Mouse (Mus musculus) monocyte, adult 5-6 weeks (primary cell): ENCODE measurements around the gene Spem1. TPM values are rescaled to one million over a fixed set of nuclear protein-coding genes. Genes with fewer than 3 reads are reported as not detected.
"Not testable (repeated sequence)": the region's sequence is repeated elsewhere in the genome, so short reads cannot be mapped to it uniquely, and the experiment has no call there.

Source experiments
- ATAC-seq: fragments of 153-309, 156-312 bp; replicated peaks from 2 replicates; pipeline ENCODE4 v1.8.0; 2017; ENCODE audit warnings: mild to moderate bottlenecking; ENCODE audit not compliant: low TSS enrichment, insufficient number of reproducible peaks, severe bottlenecking, poor library complexity, low FRiP score
- total RNA-seq: library from RNA; stranded (forward); fragments of 200-1000, 200-491, 200-594 nt; gene quantifications from 3 replicates; pipeline ENCODE4 v1.2.3, GENCODE M21; 2017

The Spem1 gene
- not detected in 3 replicates for total RNA-seq

- ATAC-seq: no peak
These were observed at the start of gene Spem1 for GRCm38 (mm10) chr11:69822080-69822479. Gene Spem1 (minus strand): TSS chr11:69822180.

GRCm38 (mm10) chr11:69870289-69871069 lies 48.5 kb upstream of the Spem1 start:
- no peak for ATAC-seq

GRCm38 (mm10) chr11:69867335-69867734 lies 45.4 kb upstream of the Spem1 start:
- ATAC-seq: no peak

- no peak for ATAC-seq
These were observed 43.6 kb upstream of the Spem1 start for GRCm38 (mm10) chr11:69865561-69865960.

- ATAC-seq: no peak
These were observed 42.3 kb upstream of the Spem1 start for GRCm38 (mm10) chr11:69864138-69864860.

- not testable (repeated sequence) for ATAC-seq
These were observed 41.7 kb upstream of the Spem1 start for GRCm38 (mm10) chr11:69863729-69864128.

- ATAC-seq: no peak
These were observed 36.4 kb upstream of the Spem1 start, which contains the start of gene Tnk1 for GRCm38 (mm10) chr11:69858113-69858998. Gene Tnk1 (minus strand): TSS chr11:69858730.

- 0 out of 2 replicates have a peak, but pooled peaks have one; percentile 38 for ATAC-seq
These were observed 33.4 kb upstream of the Spem1 start for GRCm38 (mm10) chr11:69855347-69855746.

GRCm38 (mm10) chr11:69854680-69855079 lies 32.7 kb upstream of the Spem1 start:
- ATAC-seq: no peak

- no peak for ATAC-seq
These were observed 32.0 kb upstream of the Spem1 start for GRCm38 (mm10) chr11:69853994-69854393.

GRCm38 (mm10) chr11:69850754-69851153 lies 28.8 kb upstream of the Spem1 start:
- no peak for ATAC-seq

- no peak for ATAC-seq
These were observed 27.9 kb upstream of the Spem1 start for GRCm38 (mm10) chr11:69849884-69850283.

GRCm38 (mm10) chr11:69849128-69849527 lies 27.1 kb upstream of the Spem1 start:
- ATAC-seq: no peak

GRCm38 (mm10) chr11:69848021-69848420 lies 26.0 kb upstream of the Spem1 start:
- ATAC-seq: no peak

GRCm38 (mm10) chr11:69846738-69847688 lies 25.0 kb upstream of the Spem1 start:
- ATAC-seq: no peak

GRCm38 (mm10) chr11:69846198-69846680 lies 24.3 kb upstream of the Spem1 start, which contains the start of gene Plscr3:
Gene Plscr3 (plus strand): TSS chr11:69846376.
- peak; percentile 75 for ATAC-seq

GRCm38 (mm10) chr11:69838714-69839104 lies 16.7 kb upstream of the Spem1 start:
- no peak for ATAC-seq
